Mouse (Mus musculus): ENCODE data around the gene Dtx3. TPM values are rescaled to one million over a fixed set of nuclear protein-coding genes. Genes with fewer than 3 reads are reported as not detected.
"Not testable (repeated sequence)": the region's sequence is repeated elsewhere in the genome, so short reads cannot be mapped to it uniquely, and the experiment has no call there.

Dtx3 gene
- polyA plus RNA-seq, 1 experiment = 159 TPM

- TF ChIP-seq CTCF (IDR thresholded peaks at IDR 0.05; ENCODE audit: insufficient read depth, low read depth, low read length) (no peak), POLR2A (IDR thresholded peaks at IDR 0.05; ENCODE audit: insufficient read depth, low read depth, low read length) (no peak)
- Histone ChIP-seq H3K4me3 (ENCODE audit: insufficient read depth, low read depth, low read length) (peak overlapping the region; percentile 83), H3K27ac (ENCODE audit: insufficient read depth, low read depth, low read length) (peak overlapping the region; percentile 88; the same call in 1 of the 2 replicates), H3K4me1 (ENCODE audit: control insufficient read depth, insufficient read depth, low read length) (peaks cover 31% of the 10 kb centered on the region)
- 36% methylated on average over 15 of the region's 15 CpGs for WGBS
Measured at GRCm38 (mm10) chr10:127166771-127167613, 28.5 kb downstream of the Dtx3 start.

DNA sequence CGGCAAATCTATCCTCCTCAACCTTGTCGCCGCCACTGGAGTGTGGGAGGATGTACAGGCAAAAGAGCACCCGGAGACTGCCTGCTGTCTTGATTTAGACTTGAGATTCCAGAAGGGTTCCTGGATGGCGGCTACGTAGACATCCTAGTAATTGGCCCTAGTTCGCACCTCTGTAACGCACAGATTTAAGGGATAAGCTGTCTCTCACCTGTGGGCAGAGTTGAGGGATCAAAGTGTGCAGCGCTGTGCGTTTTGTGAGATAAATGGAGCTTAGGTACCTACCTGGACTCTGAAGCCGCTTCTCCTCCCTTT lies 29.2 kb downstream of the Dtx3 start:
- peaks cover 31% of the 10 kb centered on the region for H3K4me1 ChIP-seq (ENCODE audit: control insufficient read depth, insufficient read depth, low read length)
- 6% methylated on average over 11 of the region's 11 CpGs for WGBS

DNA sequence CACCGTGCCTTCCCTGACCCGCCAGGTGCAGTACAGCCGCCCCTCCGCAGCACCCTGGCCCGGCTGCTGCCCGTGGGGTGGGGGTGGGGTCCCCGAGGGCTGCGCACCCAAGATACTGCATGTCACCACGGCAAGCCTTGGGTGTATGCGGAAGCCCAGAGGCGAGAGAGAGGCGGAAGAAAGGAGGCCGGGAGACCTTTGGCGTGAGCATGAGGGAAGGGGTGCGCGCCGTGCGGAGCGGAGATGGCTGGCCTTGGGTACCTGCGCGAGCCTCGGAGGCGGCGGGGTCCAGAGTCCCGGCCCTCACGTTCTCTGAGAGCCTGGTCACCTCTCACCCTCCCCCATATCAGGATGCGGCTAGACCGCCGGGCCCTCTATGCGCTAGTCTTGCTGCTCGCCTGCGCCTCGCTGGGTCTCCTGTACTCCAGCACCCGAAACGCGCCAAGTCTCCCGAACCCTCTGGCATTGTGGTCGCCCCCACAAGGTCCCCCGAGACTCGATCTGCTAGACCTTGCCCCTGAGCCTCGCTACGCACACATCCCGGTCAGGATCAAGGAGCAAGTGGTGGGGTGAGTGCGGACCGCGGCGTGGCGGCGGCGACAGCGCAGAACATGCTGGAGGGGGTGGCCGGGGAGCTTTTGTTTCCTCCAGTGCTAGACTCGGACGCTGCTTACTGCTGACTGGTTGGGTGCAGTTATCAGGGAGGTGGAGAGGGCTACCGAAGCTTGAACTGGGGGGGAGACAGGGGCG lies 29.7 kb downstream of the Dtx3 start:
- peak overlapping the region; percentile 88 for H3K27ac ChIP-seq (ENCODE audit: insufficient read depth, low read depth, low read length)
- peaks cover 27% of the 10 kb centered on the region for H3K4me1 ChIP-seq (ENCODE audit: control insufficient read depth, insufficient read depth, low read length)
- TF ChIP-seq POLR2A (IDR thresholded peaks at IDR 0.05; ENCODE audit: insufficient read depth, low read depth, low read length) (peak; percentile 22; the same call in 1 of the 2 replicates), CTCF (IDR thresholded peaks at IDR 0.05; ENCODE audit: insufficient read depth, low read depth, low read length) (no peak)
- H3K4me3 ChIP-seq (ENCODE audit: insufficient read depth, low read depth, low read length) = peak overlapping the region; percentile 83
- under 1% methylated on average over 55 of the region's 56 CpGs for WGBS

More for the DNA sequence above, 29.2 kb downstream of the Dtx3 start:
- TF ChIP-seq POLR2A (IDR thresholded peaks at IDR 0.05; ENCODE audit: insufficient read depth, low read depth, low read length) (no peak), CTCF (IDR thresholded peaks at IDR 0.05; ENCODE audit: insufficient read depth, low read depth, low read length) (no peak)
- Histone ChIP-seq H3K4me3 (ENCODE audit: insufficient read depth, low read depth, low read length) (peak overlapping the region; percentile 83), H3K27ac (ENCODE audit: insufficient read depth, low read depth, low read length) (peak overlapping the region; percentile 88)

DNA sequence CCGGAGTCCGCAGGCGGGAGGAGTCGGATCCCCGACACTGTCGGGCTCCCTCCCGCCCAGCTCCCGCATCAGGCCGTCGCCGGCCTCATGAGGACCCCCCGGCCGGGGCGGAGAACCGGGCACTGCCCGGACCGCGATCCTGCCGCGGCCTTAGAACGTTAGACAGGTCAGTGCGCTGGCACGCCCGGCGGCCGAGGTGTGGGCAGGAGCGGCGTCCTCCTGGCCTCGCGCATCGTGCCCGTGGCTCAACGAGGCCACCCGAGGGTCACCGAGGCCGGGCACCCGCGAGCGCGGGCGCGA lies 30.2 kb downstream of the Dtx3 start:
- Histone ChIP-seq H3K27ac (ENCODE audit: insufficient read depth, low read depth, low read length) (peak overlapping the region; percentile 88), H3K4me1 (ENCODE audit: control insufficient read depth, insufficient read depth, low read length) (peaks cover 22% of the 10 kb centered on the region), H3K4me3 (ENCODE audit: insufficient read depth, low read depth, low read length) (peak overlapping the region; percentile 83)
- TF ChIP-seq POLR2A (IDR thresholded peaks at IDR 0.05; ENCODE audit: insufficient read depth, low read depth, low read length) (no peak), CTCF (IDR thresholded peaks at IDR 0.05; ENCODE audit: insufficient read depth, low read depth, low read length) (no peak)
- WGBS = under 1% methylated on average over 42 of the region's 42 CpGs

- WGBS = 3% methylated on average over 52 of the region's 52 CpGs
- Histone ChIP-seq H3K4me1 (ENCODE audit: control insufficient read depth, insufficient read depth, low read length) (peaks cover 19% of the 10 kb centered on the region), H3K4me3 (ENCODE audit: insufficient read depth, low read depth, low read length) (peak within 1 kb of the TSS; percentile 83), H3K27ac (ENCODE audit: insufficient read depth, low read depth, low read length) (peak within 1 kb of the TSS; percentile 88)
- TF ChIP-seq CTCF (IDR thresholded peaks at IDR 0.05; ENCODE audit: insufficient read depth, low read depth, low read length) (peak; percentile 92), POLR2A (IDR thresholded peaks at IDR 0.05; ENCODE audit: insufficient read depth, low read depth, low read length) (peak; percentile 75)
Measured at GRCm38 (mm10) chr10:127164631-127165353, 30.7 kb downstream of the Dtx3 start, which contains the start of gene B4galnt1. TSS of gene B4galnt1 (plus strand) at chr10:127165225.

- Histone ChIP-seq H3K4me3 (ENCODE audit: insufficient read depth, low read depth, low read length) (no peak overlapping the region), H3K4me1 (ENCODE audit: control insufficient read depth, insufficient read depth, low read length) (peaks cover 19% of the 10 kb centered on the region), H3K27ac (ENCODE audit: insufficient read depth, low read depth, low read length) (no peak overlapping the region)
- TF ChIP-seq POLR2A (IDR thresholded peaks at IDR 0.05; ENCODE audit: insufficient read depth, low read depth, low read length) (no peak), CTCF (IDR thresholded peaks at IDR 0.05; ENCODE audit: insufficient read depth, low read depth, low read length) (no peak)
- 86% methylated on average over 4 of the region's 4 CpGs for WGBS
Measured at GRCm38 (mm10) chr10:127164190-127164589, 31.3 kb downstream of the Dtx3 start.

GRCm38 (mm10) chr10:127162771-127163261 lies 32.7 kb downstream of the Dtx3 start:
- not testable (repeated sequence) for H3K27ac ChIP-seq (ENCODE audit: insufficient read depth, low read depth, low read length); H3K4me3 ChIP-seq (ENCODE audit: insufficient read depth, low read depth, low read length)
- 50% methylated on average over 7 of the region's 7 CpGs for WGBS
- H3K4me1 ChIP-seq (ENCODE audit: control insufficient read depth, insufficient read depth, low read length) = peaks cover 18% of the 10 kb centered on the region

GRCm38 (mm10) chr10:127160728-127161127 lies 34.8 kb downstream of the Dtx3 start:
- 72% methylated on average over 3 of the region's 3 CpGs for WGBS
- TF ChIP-seq POLR2A (IDR thresholded peaks at IDR 0.05; ENCODE audit: insufficient read depth, low read depth, low read length) (no peak), CTCF (IDR thresholded peaks at IDR 0.05; ENCODE audit: insufficient read depth, low read depth, low read length) (no peak)
- no peak overlapping the region for H3K4me3 ChIP-seq (ENCODE audit: insufficient read depth, low read depth, low read length)
- H3K4me1 ChIP-seq (ENCODE audit: control insufficient read depth, insufficient read depth, low read length) = peaks cover 8% of the 10 kb centered on the region
- H3K27ac ChIP-seq (ENCODE audit: insufficient read depth, low read depth, low read length) = no peak overlapping the region

Data from olfactory bulb, adult 2 months (tissue).